Mouse (Mus musculus) gastrocnemius, postnatal 14 days (tissue): ENCODE measurements around the gene Col5a1. TPM values are rescaled to one million over a fixed set of nuclear protein-coding genes. Genes with fewer than 3 reads are reported as not detected.

Experiments used
- DNase-seq: peaks from one replicate; pipeline ENCODE4 v3.0.0; 2021; ENCODE audit warnings: mixed read lengths
- intact Hi-C: fragments of 180-260 bp; cut with DNase I; formaldehyde crosslinking; loops from one replicate; pipeline ENCODE4 v1.15.1; 2025; ENCODE audit warnings: low total_unique reads
- long read RNA-seq, 2 experiments: library from polyadenylated mRNA; stranded (forward); transcript quantifications; one replicate each; pipeline ENCODE4 v2.0.0; 2021
- total RNA-seq, 2 experiments: library from RNA; stranded (reverse); gene quantifications; 2 replicates each; pipeline ENCODE4 v1.2.3; 2021

Col5a1 gene
- total RNA-seq, result 100 to 1,000 TPM; 124 to 170 TPM
- long read RNA-seq, experiment 1, full-length matches to known transcripts, result 13 of 85 reads
- long read RNA-seq, experiment 1, partial matches to known transcripts, result 53 of 85 reads
- long read RNA-seq, experiment 1, other reads (novel, unspliced or antisense), result 19 of 85 reads
- long read RNA-seq, experiment 2, full-length matches to known transcripts, result 30 of 135 reads
- long read RNA-seq, experiment 2, partial matches to known transcripts, result 79 of 135 reads
- long read RNA-seq, experiment 2, other reads (novel, unspliced or antisense), result 26 of 135 reads

- peak; percentile 93 for DNase-seq
- intact Hi-C loops, result loop anchor here (5.0 to 10.0 kb wide), 2 partner anchors 114 to 341 kb away; no protein-coding TSS in a partner anchor
These were observed at the start of gene Col5a1 for GRCm38 (mm10) chr2:27886148-27886551. Gene Col5a1 (plus strand): TSS chr2:27886425.

- intact Hi-C loops, result no loop called here
- no peak for DNase-seq
These were observed 48.1 kb upstream of the Col5a1 start for GRCm38 (mm10) chr2:27838112-27838511.

GRCm38 (mm10) chr2:27840890-27841289, 45.3 kb upstream of the Col5a1 start:
- no peak for DNase-seq

GRCm38 (mm10) chr2:27842893-27843292, 43.3 kb upstream of the Col5a1 start:
- intact Hi-C loops, result no loop called here
- DNase-seq, result no peak

More at GRCm38 (mm10) chr2:27840890-27841289, 45.3 kb upstream of the Col5a1 start:
- intact Hi-C loops, result no loop called here

GRCm38 (mm10) chr2:27844885-27845284, 41.3 kb upstream of the Col5a1 start:
- intact Hi-C loops, result no loop called here
- no peak for DNase-seq

GRCm38 (mm10) chr2:27847001-27847400, 39.2 kb upstream of the Col5a1 start:
- peak; percentile 78 for DNase-seq
- intact Hi-C loops, result no loop called here

GRCm38 (mm10) chr2:27847851-27848435, 38.3 kb upstream of the Col5a1 start:
- DNase-seq, result no peak
- intact Hi-C loops, result no loop called here

GRCm38 (mm10) chr2:27848466-27848865, 37.8 kb upstream of the Col5a1 start:
- DNase-seq, result peak; percentile 72
- intact Hi-C loops, result no loop called here

GRCm38 (mm10) chr2:27858348-27858903, 27.8 kb upstream of the Col5a1 start:
- intact Hi-C loops, result no loop called here
- peak; percentile 80 for DNase-seq

- DNase-seq, result no peak
- intact Hi-C loops, result no loop called here
These were observed 24.5 kb upstream of the Col5a1 start for GRCm38 (mm10) chr2:27861576-27862238.

GRCm38 (mm10) chr2:27864491-27865365, 21.5 kb upstream of the Col5a1 start:
- DNase-seq, result no peak
- intact Hi-C loops, result no loop called here

GRCm38 (mm10) chr2:27870586-27870985, 15.6 kb upstream of the Col5a1 start:
- no peak for DNase-seq
- intact Hi-C loops, result no loop called here

- intact Hi-C loops, result no loop called here
These were observed 15.2 kb upstream of the Col5a1 start for GRCm38 (mm10) chr2:27871056-27871455.

GRCm38 (mm10) chr2:27872276-27872675, 13.9 kb upstream of the Col5a1 start:
- DNase-seq, result no peak
- intact Hi-C loops, result no loop called here

More at GRCm38 (mm10) chr2:27871056-27871455, 15.2 kb upstream of the Col5a1 start:
- no peak for DNase-seq

GRCm38 (mm10) chr2:27873030-27873429, 13.2 kb upstream of the Col5a1 start:
- intact Hi-C loops, result no loop called here
- DNase-seq, result no peak

GRCm38 (mm10) chr2:27874596-27874995, 11.6 kb upstream of the Col5a1 start:
- no peak for DNase-seq
- intact Hi-C loops, result no loop called here

- no peak for DNase-seq
- intact Hi-C loops, result no loop called here
These were observed 11.0 kb upstream of the Col5a1 start for GRCm38 (mm10) chr2:27875231-27875630.

- intact Hi-C loops, result no loop called here
- DNase-seq, result no peak
These were observed 10.4 kb upstream of the Col5a1 start for GRCm38 (mm10) chr2:27875786-27876185.

GRCm38 (mm10) chr2:27876724-27877504, 9.3 kb upstream of the Col5a1 start:
- intact Hi-C loops, result no loop called here
- DNase-seq, result no peak
